Mouse (Mus musculus) heart, adult 2 months (tissue): Measurements from ENCODE around the gene Prmt7.

Source experiments
- CTCF ChIP-seq: fragments of 200-600 bp; IDR thresholded peaks from 2 replicates; pipeline ENCODE4 v1.8.1; 2022; ENCODE audit warnings: antibody characterized with exemption, mild to moderate bottlenecking, moderate library complexity
- POLR2A ChIP-seq: fragments of 200-500 bp; IDR thresholded peaks from 2 replicates; pipeline ENCODE4 v1.6.1; 2011; ENCODE audit warnings: mild to moderate bottlenecking, low read depth, low read length, control low read depth; ENCODE audit not compliant: insufficient read depth

- TF ChIP-seq CTCF: no peak
- no peak for TF ChIP-seq POLR2A
These were observed 82.0 kb downstream of the Prmt7 start for GRCm38 (mm10) chr8:106292484-106293396.
